Mouse (Mus musculus) lung, embryonic 14.5 days (tissue): ENCODE results near the gene Col6a6. TPM values are rescaled to one million over a fixed set of nuclear protein-coding genes. Genes with fewer than 3 reads are reported as not detected.

Experiments used
- ATAC-seq: fragments of 200-750 bp; cut with Nextera tagmentation; 2 replicates; pipeline ENCODE4 v1.8.0; 2017; ENCODE audit warnings: mild to moderate bottlenecking, moderate TSS enrichment, moderate library complexity; ENCODE audit not compliant: insufficient read depth
- DNase-seq: peaks from one replicate; pipeline ENCODE4 v3.0.0-alpha.2; 2015
- H3K27ac ChIP-seq: fragments of 300-500 bp; sonication (generic); 2 replicates; pipeline ENCODE4 v1.5.1; 2014; ENCODE audit warnings: low read depth, mild to moderate bottlenecking, moderate library complexity
- H3K27me3 ChIP-seq: fragments of 300-500 bp; sonication (generic); 2 replicates; pipeline ENCODE4 v1.6.1; 2014; ENCODE audit warnings: low read length, control low read depth; ENCODE audit not compliant: insufficient read depth
- H3K36me3 ChIP-seq: fragments of 300-500 bp; sonication (generic); 2 replicates; pipeline ENCODE4 v1.6.1; 2014; ENCODE audit warnings: control low read depth; ENCODE audit not compliant: insufficient read depth
- H3K4me1 ChIP-seq: fragments of 300-500 bp; sonication (generic); 2 replicates; pipeline ENCODE4 v1.6.1; 2014; ENCODE audit warnings: antibody characterized with exemption, control low read depth; ENCODE audit not compliant: insufficient read depth
- H3K4me2 ChIP-seq: fragments of 300-500 bp; sonication (generic); 2 replicates; pipeline ENCODE4 v1.6.1; 2014; ENCODE audit warnings: mild to moderate bottlenecking
- H3K4me3 ChIP-seq: fragments of 300-500 bp; sonication (generic); 2 replicates; pipeline ENCODE4 v1.5.1; 2014; ENCODE audit warnings: low read depth, low read length
- H3K9ac ChIP-seq: fragments of 300-500 bp; sonication (generic); 2 replicates; pipeline ENCODE4 v1.6.1; 2014
- H3K9me3 ChIP-seq: fragments of 300-500 bp; sonication (generic); 2 replicates; pipeline ENCODE4 v1.6.1; 2016; ENCODE audit warnings: low read depth, low read length, control low read depth
- CTCF ChIP-seq: IDR thresholded peaks from 2 replicates; pipeline ENCODE4 v1.5.1; 2016; ENCODE audit warnings: antibody characterized with exemption, low read depth
- WGBS: fragments of 180-500 bp; shearing (Covaris S2); extraction: QIAGEN DNeasy Blood & Tissue Kit; methylation state at CpG from one replicate; pipeline ENCODE4 v1.1.7; 2014; 5-methylcytosine and 5-hydroxymethylcytosine counted together
- polyA plus RNA-seq: library from polyadenylated mRNA; unstranded; fragments of >200 nt; fragmentation: Nextera tagmentation; extraction: Ambion mirVana; gene quantifications from 2 replicates; pipeline ENCODE4 v1.2.1, GENCODE M21; 2014

Col6a6 gene
- 1.3 and 1.6 TPM in 2 replicates for polyA plus RNA-seq

DNA sequence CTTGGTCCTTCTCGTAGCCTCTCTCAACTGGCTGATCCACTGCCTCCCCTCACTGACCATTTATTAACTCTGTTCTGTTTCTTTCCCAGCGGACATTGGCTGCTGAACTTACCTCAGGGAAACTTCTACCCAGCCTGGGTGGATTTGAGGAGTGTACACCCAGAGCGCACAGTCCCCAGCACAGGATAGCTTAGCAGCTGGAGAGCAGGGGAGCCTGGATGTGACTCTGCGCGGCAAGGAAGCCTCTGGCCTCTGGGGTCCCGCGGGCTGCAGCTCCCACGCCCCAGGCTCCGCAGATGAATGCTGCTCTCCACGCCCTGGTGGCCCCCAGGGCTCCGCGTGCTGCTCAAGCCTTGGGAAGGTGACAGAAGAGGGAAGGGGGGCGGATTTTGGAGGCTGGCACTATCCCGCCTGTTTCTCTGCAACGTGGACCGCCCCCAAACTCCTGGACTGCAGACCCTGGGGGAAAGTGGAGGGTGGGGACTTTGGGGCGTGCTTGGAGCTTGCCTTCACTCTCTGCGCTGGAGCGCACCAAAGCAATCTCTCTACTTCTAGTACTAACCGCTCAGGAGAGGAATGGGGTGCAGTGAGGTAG lies at the start of gene Col6a6:
Col6a6 (minus strand) TSS at position 370 of the 595 bp plus-strand sequence.
- WGBS, result 16% methylated on average over 20 of the region's 20 CpGs
- no peak for TF ChIP-seq CTCF
- H3K27me3 ChIP-seq, result peaks cover 10% of the 10 kb centered on the region; the same call in 1 of the 2 replicates

DNA sequence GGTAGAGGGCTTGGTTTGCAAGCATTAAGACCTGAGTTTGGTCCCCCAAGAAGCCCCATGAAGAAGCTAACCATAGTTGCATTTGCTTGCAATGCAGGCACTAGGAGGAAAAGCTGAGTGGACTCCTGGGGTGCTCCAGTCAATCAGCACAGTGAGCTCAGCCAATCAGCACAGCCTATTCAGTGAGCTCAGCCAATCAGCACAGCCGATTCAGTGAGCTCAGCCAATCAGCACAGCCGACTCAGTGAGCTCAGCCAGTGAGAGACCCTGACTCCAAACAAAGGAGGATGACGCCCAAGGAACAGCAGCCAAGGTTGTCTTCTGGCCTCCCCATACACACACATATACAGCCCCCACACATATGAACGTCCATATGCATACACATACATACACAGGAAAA lies 48.2 kb upstream of the Col6a6 start:
- Histone ChIP-seq H3K27me3 (no peaks in the 10 kb centered on the region), H3K4me2 (no peak overlapping the region), H3K36me3 (no peaks in the 10 kb centered on the region), H3K9ac (no peak overlapping the region), H3K27ac (no peak overlapping the region), H3K4me1 (no peaks in the 10 kb centered on the region), H3K9me3 (no peaks in the 10 kb centered on the region), H3K4me3 (no peak overlapping the region)
- WGBS, result 83% methylated on average over 4 of the region's 4 CpGs
- no peak for TF ChIP-seq CTCF
- ATAC-seq (no peak), DNase-seq (no peak)

More for the DNA sequence above, at the start of gene Col6a6:
- Histone ChIP-seq H3K27ac (no peak within 1 kb of the TSS), H3K4me2 (peak within 1 kb of the TSS; percentile 49), H3K4me3 (peak within 1 kb of the TSS; percentile 20; the same call in 1 of the 2 replicates), H3K9me3 (no peaks in the 10 kb centered on the region), H3K4me1 (no peaks in the 10 kb centered on the region), H3K36me3 (no peaks in the 10 kb centered on the region), H3K9ac (peak within 1 kb of the TSS; percentile 32; the same call in 1 of the 2 replicates)
- DNase-seq (peak; percentile 5), ATAC-seq (no peak; the same call in 1 of the 2 replicates)

DNA sequence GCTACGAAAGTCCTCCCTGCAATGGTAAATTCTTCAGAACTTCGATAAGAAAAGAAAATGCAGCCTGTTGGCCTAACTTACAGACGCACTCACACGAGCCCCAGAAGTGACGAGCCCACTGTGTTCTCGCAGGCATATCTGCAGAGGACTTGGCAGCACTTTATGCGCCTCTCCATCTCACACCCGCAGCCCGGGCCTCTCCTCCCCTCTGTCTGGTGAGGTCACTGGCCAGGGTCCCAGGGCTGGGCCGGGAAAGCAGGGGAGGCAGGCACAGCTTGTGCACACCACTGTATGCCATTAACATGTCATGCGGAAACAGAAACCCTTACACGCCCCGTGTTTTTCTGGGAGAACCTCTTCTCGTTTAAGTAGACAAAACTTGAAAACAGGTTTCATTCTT lies 43.7 kb upstream of the Col6a6 start:
- no peaks in the 10 kb centered on the region for H3K36me3 ChIP-seq
- 48% methylated on average over 14 of the region's 14 CpGs for WGBS
- no peak overlapping the region for H3K9ac ChIP-seq
- H3K4me1 ChIP-seq, result no peaks in the 10 kb centered on the region
- no peaks in the 10 kb centered on the region for H3K27me3 ChIP-seq
- H3K27ac ChIP-seq, result no peak overlapping the region
- DNase-seq, result peak; percentile 41
- no peak overlapping the region for H3K4me2 ChIP-seq
- H3K9me3 ChIP-seq, result no peaks in the 10 kb centered on the region
- no peak for TF ChIP-seq CTCF
- no peak overlapping the region for H3K4me3 ChIP-seq
- ATAC-seq, result no peak

DNA sequence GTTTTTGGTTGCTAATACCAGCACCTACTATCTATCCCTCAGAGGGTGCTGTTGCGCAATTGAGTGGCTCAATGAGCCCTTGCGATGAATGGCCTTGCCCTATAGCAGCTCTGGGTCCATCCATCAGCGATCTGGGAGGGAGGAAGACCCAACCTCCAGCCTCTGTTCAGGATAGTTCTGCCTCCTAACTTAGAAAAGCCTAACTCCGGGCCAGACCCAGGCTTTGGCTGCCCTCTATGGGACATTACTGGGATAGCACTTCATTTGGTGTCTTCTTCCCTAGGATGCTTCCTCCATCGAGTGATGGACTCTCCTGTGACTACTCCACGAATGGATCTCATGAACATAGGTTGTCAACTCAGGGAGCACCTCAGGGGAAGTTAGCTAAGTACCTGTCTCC lies 29.8 kb upstream of the Col6a6 start:
- TF ChIP-seq CTCF, result peak; percentile 94
- no peak overlapping the region for H3K9ac ChIP-seq
- no peak overlapping the region for H3K27ac ChIP-seq
- H3K4me3 ChIP-seq, result no peak overlapping the region
- ATAC-seq (peak; percentile 69; the same call in 1 of the 2 replicates), DNase-seq (peak; percentile 89)
- H3K4me2 ChIP-seq, result no peak overlapping the region
- H3K4me1 ChIP-seq, result no peaks in the 10 kb centered on the region
- H3K36me3 ChIP-seq, result no peaks in the 10 kb centered on the region
- H3K27me3 ChIP-seq, result no peaks in the 10 kb centered on the region
- 9% methylated on average over 6 of the region's 6 CpGs for WGBS
- H3K9me3 ChIP-seq, result no peaks in the 10 kb centered on the region

DNA sequence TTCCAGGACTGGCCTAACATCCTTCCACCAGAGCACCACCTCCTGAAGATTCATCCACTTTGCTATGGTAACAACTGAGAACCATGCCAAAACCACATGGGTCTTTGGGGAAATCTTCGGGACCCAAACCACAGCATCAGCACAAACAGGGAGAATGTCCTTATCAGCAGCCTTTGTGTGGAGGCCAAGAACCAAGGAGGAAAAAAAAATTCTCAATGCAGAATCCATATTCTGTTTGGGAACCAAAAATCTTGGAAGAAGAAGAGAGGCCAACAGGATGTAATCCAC lies 24.8 kb upstream of the Col6a6 start:
- H3K4me2 ChIP-seq, result no peak overlapping the region
- no peak for TF ChIP-seq CTCF
- H3K36me3 ChIP-seq, result no peaks in the 10 kb centered on the region
- H3K9ac ChIP-seq, result no peak overlapping the region
- H3K4me3 ChIP-seq, result no peak overlapping the region
- DNase-seq (no peak), ATAC-seq (no peak)
- no peaks in the 10 kb centered on the region for H3K9me3 ChIP-seq
- 71% methylated on average over 1 of the region's 1 CpGs for WGBS
- H3K4me1 ChIP-seq, result no peaks in the 10 kb centered on the region
- H3K27me3 ChIP-seq, result no peaks in the 10 kb centered on the region
- H3K27ac ChIP-seq, result no peak overlapping the region

DNA sequence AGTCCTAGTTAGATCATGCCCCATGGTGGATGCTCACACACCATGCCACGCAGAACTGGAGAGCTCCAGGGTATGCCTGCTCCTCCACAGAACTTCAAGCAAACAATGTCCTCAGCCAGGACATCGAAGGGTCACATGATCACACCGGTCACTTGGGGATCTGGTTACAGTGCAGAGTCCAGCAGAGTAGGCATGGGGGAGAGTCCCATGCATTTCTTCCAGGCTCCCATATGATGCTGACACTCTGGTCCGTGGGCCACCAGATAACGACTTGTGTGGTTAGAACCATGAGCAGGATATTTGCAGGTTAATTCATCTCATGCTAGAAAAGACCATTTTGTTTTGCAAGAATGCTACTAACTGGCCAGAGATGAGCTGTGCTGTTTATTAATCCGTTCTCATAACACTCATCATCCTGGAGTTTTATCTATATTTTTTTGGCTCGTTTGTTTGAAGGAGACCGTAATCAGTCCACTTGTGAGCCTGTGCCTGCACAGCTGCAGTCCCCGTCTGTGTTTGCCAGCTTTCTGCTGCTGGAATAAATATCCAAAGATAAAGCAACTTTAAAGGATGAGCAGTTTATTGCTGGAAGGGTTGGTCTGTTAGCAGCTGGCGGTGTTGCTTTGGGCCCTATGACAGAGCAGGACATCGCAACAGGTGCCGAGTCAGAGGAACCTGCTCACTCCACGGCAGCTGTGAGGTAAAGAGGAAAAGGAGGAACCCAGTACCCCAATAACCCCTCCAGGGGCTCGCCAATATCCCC lies 24.2 kb upstream of the Col6a6 start:
- Histone ChIP-seq H3K4me1 (no peaks in the 10 kb centered on the region), H3K9ac (no peak overlapping the region), H3K4me3 (no peak overlapping the region), H3K27ac (no peak overlapping the region), H3K27me3 (no peaks in the 10 kb centered on the region), H3K9me3 (no peaks in the 10 kb centered on the region), H3K4me2 (no peak overlapping the region), H3K36me3 (no peaks in the 10 kb centered on the region)
- WGBS, result 34% methylated on average over 14 of the region's 14 CpGs
- ATAC-seq, result peak; percentile 87
- TF ChIP-seq CTCF, result no peak
- peak; percentile 70 for DNase-seq

DNA sequence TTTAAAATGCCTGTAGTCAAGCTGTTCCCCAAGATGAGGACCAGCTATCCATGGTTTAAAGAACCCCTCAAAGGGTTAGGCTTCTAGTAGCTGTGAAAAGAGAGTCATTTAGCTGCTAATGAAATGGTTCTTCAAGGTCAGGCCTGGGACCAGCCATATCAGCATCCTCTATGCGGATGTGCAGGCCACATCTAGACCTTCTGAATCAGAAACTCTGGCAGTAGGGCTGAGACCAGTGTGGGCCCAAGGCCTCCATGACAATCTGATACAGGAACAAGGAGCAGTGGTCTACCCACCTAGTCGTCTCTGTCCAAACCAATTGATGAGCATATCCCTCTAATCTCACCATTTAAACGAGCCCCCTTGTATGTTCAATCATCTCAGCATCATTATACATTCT lies 23.1 kb upstream of the Col6a6 start:
- Histone ChIP-seq H3K9ac (no peak overlapping the region), H3K4me2 (no peak overlapping the region), H3K4me1 (no peaks in the 10 kb centered on the region), H3K36me3 (no peaks in the 10 kb centered on the region), H3K9me3 (no peaks in the 10 kb centered on the region; the same call in 1 of the 2 replicates), H3K4me3 (no peak overlapping the region), H3K27me3 (no peaks in the 10 kb centered on the region), H3K27ac (no peak overlapping the region)
- ATAC-seq, result no peak
- no peak for DNase-seq
- 74% methylated on average over 3 of the region's 3 CpGs for WGBS
- TF ChIP-seq CTCF, result no peak
